Mouse (Mus musculus): ENCODE results near the gene Lrrc51. TPM values are rescaled to one million over a fixed set of nuclear protein-coding genes. Genes with fewer than 3 reads are reported as not detected.
A peak's percentile ranks its signal among the peaks of the same experiment; 100 is the strongest.
"Not testable (repeated sequence)": the region's sequence is repeated elsewhere in the genome, so short reads cannot be mapped to it uniquely, and the experiment has no call there.

The Lrrc51 gene
- polyA plus RNA-seq, 1 experiment = 7.5 TPM

DNA sequence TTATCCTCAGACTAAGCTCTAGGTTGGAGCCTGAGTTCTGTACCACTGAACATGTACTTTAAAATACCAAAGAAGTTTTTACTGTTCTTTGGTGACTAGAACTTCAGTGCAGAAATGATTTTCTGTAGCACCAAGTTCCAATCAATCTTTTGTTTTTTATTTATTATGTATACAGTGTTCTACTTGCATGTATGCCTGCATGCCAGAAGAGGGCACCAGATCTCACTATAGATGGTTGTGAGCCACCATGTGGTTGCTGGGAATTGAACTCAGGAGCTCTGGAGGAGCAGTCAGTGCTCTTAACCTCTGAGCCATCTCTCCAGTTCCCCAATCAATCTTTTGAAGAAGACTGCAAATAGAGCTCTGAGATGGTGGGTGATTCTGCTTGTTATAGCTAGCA lies 7.8 kb downstream of the Lrrc51 start:
- not testable (repeated sequence) for H3K9me3 ChIP-seq (replicated peaks; ENCODE audit: control insufficient read depth, insufficient read depth, low read length, poor library complexity, severe bottlenecking); H3K4me3 ChIP-seq (ENCODE audit: low read depth, low read length); H3K36me3 ChIP-seq (ENCODE audit: control insufficient read depth, insufficient read depth, low read length, poor library complexity, severe bottlenecking); H3K27ac ChIP-seq (ENCODE audit: insufficient read depth, low read length); H3K9ac ChIP-seq (ENCODE audit: low read depth, poor library complexity, severe bottlenecking); H3K27me3 ChIP-seq (ENCODE audit: control insufficient read depth, insufficient read depth, low read length, poor library complexity, severe bottlenecking); H3K4me1 ChIP-seq (ENCODE audit: control insufficient read depth, insufficient read depth, low read length)
- TF ChIP-seq CTCF (IDR thresholded peaks at IDR 0.05; ENCODE audit: low read depth, low read length) = peak; percentile 7

DNA sequence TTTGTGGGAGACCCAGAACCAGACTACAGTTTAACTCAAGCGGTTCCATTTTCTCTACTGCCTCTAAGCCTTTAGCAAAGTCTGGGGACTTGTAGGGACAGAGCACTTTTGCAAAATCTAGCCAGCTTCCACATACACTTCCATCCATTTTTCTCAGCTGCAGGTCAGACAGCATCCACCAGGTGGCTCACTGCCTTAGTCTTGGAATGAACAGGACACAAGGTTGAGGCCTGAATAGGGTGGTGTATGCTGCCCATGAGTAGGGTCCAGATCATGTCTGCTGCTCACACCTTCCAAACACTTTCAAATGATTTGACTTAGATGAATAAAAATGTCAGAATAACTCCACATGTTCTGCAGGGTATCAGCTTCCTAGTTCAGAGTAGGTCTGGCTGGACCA lies 15.6 kb downstream of the Lrrc51 start:
- Histone ChIP-seq H3K4me3 (ENCODE audit: low read depth, low read length) (no peak overlapping the region), H3K9me3 (replicated peaks; ENCODE audit: control insufficient read depth, insufficient read depth, low read length, poor library complexity, severe bottlenecking) (no peaks in the 10 kb centered on the region), H3K4me1 (ENCODE audit: control insufficient read depth, insufficient read depth, low read length) (no peaks in the 10 kb centered on the region), H3K27ac (ENCODE audit: insufficient read depth, low read length) (no peak overlapping the region), H3K9ac (ENCODE audit: low read depth, poor library complexity, severe bottlenecking) (no peak overlapping the region), H3K27me3 (ENCODE audit: control insufficient read depth, insufficient read depth, low read length, poor library complexity, severe bottlenecking) (no peaks in the 10 kb centered on the region), H3K36me3 (ENCODE audit: control insufficient read depth, insufficient read depth, low read length, poor library complexity, severe bottlenecking) (no peaks in the 10 kb centered on the region)
- TF ChIP-seq POLR2A (IDR thresholded peaks at IDR 0.05; ENCODE audit: insufficient read depth, low read length) (no peak), CTCF (IDR thresholded peaks at IDR 0.05; ENCODE audit: low read depth, low read length) (peak; percentile 85), EP300 (IDR thresholded peaks at IDR 0.05; ENCODE audit: insufficient read depth, low read depth, low read length) (no peak)

DNA sequence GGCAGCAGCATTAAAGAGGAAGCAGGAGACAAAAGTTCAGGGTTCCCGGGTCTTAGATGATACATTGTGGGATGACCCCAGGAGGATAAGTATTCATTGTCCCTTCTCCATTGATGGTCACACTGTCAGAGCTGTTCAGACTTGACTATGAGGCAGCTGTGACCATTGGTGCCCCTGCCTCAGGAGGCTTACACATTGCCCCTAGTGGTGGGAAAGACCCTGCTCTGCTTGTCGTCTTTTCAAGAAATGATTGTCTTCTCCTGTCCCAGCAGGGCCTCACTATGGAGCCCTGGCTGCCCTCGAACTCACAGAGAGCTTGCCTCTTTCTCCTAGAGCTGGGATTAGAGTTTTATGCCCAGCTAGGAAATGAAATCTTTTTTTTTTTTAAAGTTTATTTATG lies 21.7 kb downstream of the Lrrc51 start:
- Histone ChIP-seq H3K27me3 (ENCODE audit: control insufficient read depth, insufficient read depth, low read length, poor library complexity, severe bottlenecking) (no peaks in the 10 kb centered on the region), H3K9me3 (replicated peaks; ENCODE audit: control insufficient read depth, insufficient read depth, low read length, poor library complexity, severe bottlenecking) (no peaks in the 10 kb centered on the region), H3K4me3 (ENCODE audit: low read depth, low read length) (no peak overlapping the region), H3K27ac (ENCODE audit: insufficient read depth, low read length) (no peak overlapping the region), H3K9ac (ENCODE audit: low read depth, poor library complexity, severe bottlenecking) (no peak overlapping the region), H3K36me3 (ENCODE audit: control insufficient read depth, insufficient read depth, low read length, poor library complexity, severe bottlenecking) (peaks cover 6% of the 10 kb centered on the region; the same call in 1 of the 2 replicates), H3K4me1 (ENCODE audit: control insufficient read depth, insufficient read depth, low read length) (no peaks in the 10 kb centered on the region)
- TF ChIP-seq POLR2A (IDR thresholded peaks at IDR 0.05; ENCODE audit: insufficient read depth, low read length) (no peak), CTCF (IDR thresholded peaks at IDR 0.05; ENCODE audit: low read depth, low read length) (peak; percentile 53)

DNA sequence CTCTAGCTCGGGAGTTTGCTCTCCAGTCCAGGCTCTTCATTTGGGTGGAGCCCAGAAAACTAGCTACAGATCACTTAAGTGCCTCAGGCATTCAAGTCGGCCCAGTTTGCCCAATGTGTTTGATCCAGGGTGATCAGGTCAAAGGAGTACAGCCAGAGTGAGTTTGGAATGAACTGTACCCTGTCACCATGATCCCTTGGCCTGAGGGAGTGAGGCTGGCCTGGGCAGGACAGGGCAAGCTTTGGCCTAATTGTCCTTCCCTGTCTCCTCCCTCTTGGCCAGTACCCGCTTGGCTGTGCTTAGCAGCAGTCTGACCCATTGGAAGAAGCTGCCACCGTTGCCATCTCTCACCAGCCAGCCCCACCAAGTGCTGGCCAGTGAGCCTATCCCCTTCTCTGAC lies 23.6 kb downstream of the Lrrc51 start:
- H3K4me1 ChIP-seq (ENCODE audit: control insufficient read depth, insufficient read depth, low read length) = no peaks in the 10 kb centered on the region
- peaks cover 6% of the 10 kb centered on the region; the same call in 1 of the 2 replicates for H3K36me3 ChIP-seq (ENCODE audit: control insufficient read depth, insufficient read depth, low read length, poor library complexity, severe bottlenecking)
- H3K9me3 ChIP-seq (replicated peaks; ENCODE audit: control insufficient read depth, insufficient read depth, low read length, poor library complexity, severe bottlenecking) = no peaks in the 10 kb centered on the region
- no peak overlapping the region for H3K27ac ChIP-seq (ENCODE audit: insufficient read depth, low read length)
- no peak overlapping the region for H3K9ac ChIP-seq (ENCODE audit: low read depth, poor library complexity, severe bottlenecking)
- no peak for TF ChIP-seq POLR2A (IDR thresholded peaks at IDR 0.05; ENCODE audit: insufficient read depth, low read length)
- no peak for TF ChIP-seq CTCF (IDR thresholded peaks at IDR 0.05; ENCODE audit: low read depth, low read length)
- no peak for TF ChIP-seq EP300 (IDR thresholded peaks at IDR 0.05; ENCODE audit: insufficient read depth, low read depth, low read length)
- H3K27me3 ChIP-seq (ENCODE audit: control insufficient read depth, insufficient read depth, low read length, poor library complexity, severe bottlenecking) = no peaks in the 10 kb centered on the region
- H3K4me3 ChIP-seq (ENCODE audit: low read depth, low read length) = no peak overlapping the region

DNA sequence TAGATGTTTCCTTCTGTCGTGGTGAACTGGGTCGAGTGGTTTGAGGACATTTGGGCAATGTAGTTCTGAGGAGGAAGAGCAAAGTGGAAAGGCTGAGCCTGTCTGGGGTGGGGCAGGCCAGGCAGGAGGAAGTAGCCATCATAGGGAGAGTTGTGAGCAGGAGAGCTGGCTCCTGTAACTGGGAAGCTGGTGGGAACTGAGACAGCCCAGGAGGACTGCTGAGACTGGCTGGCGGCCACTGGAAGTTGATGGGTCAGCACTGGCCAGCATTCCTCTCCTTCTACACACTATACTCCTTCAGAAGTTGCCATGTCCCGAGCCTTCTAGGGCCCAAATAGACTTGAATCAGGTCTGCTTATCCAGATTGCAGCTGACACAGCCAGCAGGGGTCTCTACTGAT lies 25.3 kb downstream of the Lrrc51 start:
- Histone ChIP-seq H3K9ac (ENCODE audit: low read depth, poor library complexity, severe bottlenecking) (no peak overlapping the region), H3K4me1 (ENCODE audit: control insufficient read depth, insufficient read depth, low read length) (no peaks in the 10 kb centered on the region), H3K9me3 (replicated peaks; ENCODE audit: control insufficient read depth, insufficient read depth, low read length, poor library complexity, severe bottlenecking) (no peaks in the 10 kb centered on the region), H3K27me3 (ENCODE audit: control insufficient read depth, insufficient read depth, low read length, poor library complexity, severe bottlenecking) (no peaks in the 10 kb centered on the region), H3K36me3 (ENCODE audit: control insufficient read depth, insufficient read depth, low read length, poor library complexity, severe bottlenecking) (peaks cover 6% of the 10 kb centered on the region; the same call in 1 of the 2 replicates), H3K4me3 (ENCODE audit: low read depth, low read length) (no peak overlapping the region), H3K27ac (ENCODE audit: insufficient read depth, low read length) (no peak overlapping the region)
- TF ChIP-seq EP300 (IDR thresholded peaks at IDR 0.05; ENCODE audit: insufficient read depth, low read depth, low read length) (no peak), POLR2A (IDR thresholded peaks at IDR 0.05; ENCODE audit: insufficient read depth, low read length) (no peak), CTCF (IDR thresholded peaks at IDR 0.05; ENCODE audit: low read depth, low read length) (no peak)

DNA sequence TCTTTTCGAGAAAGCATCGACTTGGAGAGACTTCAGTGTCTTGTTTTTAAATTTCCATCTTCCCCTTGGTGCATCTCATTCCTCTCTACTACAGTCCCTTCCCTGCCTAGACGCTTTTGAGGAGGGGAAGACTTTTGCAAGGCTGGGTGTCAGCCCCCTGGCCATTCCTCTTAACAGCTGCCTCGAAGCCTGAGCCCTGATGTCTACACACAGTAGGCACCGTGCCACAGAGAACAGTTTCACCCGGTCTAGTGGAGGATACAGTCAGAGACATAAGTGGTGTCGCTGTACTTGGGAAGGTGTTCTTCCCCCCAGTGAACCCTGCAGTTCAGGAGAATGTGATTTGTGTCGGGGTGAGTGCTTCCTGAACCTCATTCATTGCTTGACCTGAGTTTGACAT lies 27.0 kb downstream of the Lrrc51 start:
- Histone ChIP-seq H3K4me3 (ENCODE audit: low read depth, low read length) (peak overlapping the region; percentile 95), H3K9me3 (replicated peaks; ENCODE audit: control insufficient read depth, insufficient read depth, low read length, poor library complexity, severe bottlenecking) (no peaks in the 10 kb centered on the region), H3K27me3 (ENCODE audit: control insufficient read depth, insufficient read depth, low read length, poor library complexity, severe bottlenecking) (no peaks in the 10 kb centered on the region), H3K4me1 (ENCODE audit: control insufficient read depth, insufficient read depth, low read length) (no peaks in the 10 kb centered on the region), H3K9ac (ENCODE audit: low read depth, poor library complexity, severe bottlenecking) (peak overlapping the region; percentile 84), H3K27ac (ENCODE audit: insufficient read depth, low read length) (peak overlapping the region; percentile 36; the same call in 1 of the 2 replicates), H3K36me3 (ENCODE audit: control insufficient read depth, insufficient read depth, low read length, poor library complexity, severe bottlenecking) (0 out of 2 replicates have a peak, but pooled peaks cover 4% of the 10 kb centered on the region)
- TF ChIP-seq EP300 (IDR thresholded peaks at IDR 0.05; ENCODE audit: insufficient read depth, low read depth, low read length) (no peak), CTCF (IDR thresholded peaks at IDR 0.05; ENCODE audit: low read depth, low read length) (no peak), POLR2A (IDR thresholded peaks at IDR 0.05; ENCODE audit: insufficient read depth, low read length) (no peak)

Measured in ES-Bruce4 (cell line).